ENCODE assay signal across 28 mouse cellular contexts in the genomic region with DNA sequence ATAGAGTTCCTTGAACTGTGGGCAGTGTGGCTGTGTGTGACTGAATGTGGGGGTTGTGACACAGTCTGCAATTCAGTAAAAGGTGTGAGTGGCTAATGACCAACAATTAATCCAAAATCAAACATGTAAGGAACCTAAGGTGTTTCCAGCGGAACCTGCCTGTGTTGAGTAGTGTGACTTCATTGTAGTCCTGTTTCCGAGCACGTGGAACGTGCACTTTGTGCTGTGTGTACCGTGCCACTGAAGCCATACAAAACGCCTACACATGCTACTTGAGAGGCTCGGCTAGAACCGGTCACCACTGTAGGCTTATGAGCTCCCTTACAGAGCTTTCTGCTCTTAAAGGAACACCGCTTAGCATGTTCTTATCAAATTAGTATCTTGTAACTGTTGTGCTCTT. TPM values are rescaled to one million over a fixed set of nuclear protein-coding genes. Genes with fewer than 3 reads are reported as not detected.
A peak's percentile ranks its signal among the peaks of the same experiment; 100 is the strongest.
DNase-seq lines count a peak whose midpoint lies in the region; ATAC-seq and TF ChIP-seq lines count a peak whose summit lies in the region.
"Had no signal": no experiment of that assay in that cellular context is flagged by ENCODE, and none has a peak within 500 bp of the region (broad histone marks: within the 10 kb centered on the region; RNA-seq: fewer than 3 reads in every experiment).

No protein-coding gene starts in this region.

- no peak overlapping the region for H3K9ac ChIP-seq in forebrain, embryonic 11.5 days (ENCODE audit: low read length)
- H3K9ac ChIP-seq in forebrain, postnatal 0 days: no peak overlapping the region
- no peak overlapping the region for H3K9ac ChIP-seq in midbrain, embryonic 16.5 days (ENCODE audit: low read depth, low read length)
- H3K9ac ChIP-seq: embryonic facial prominence, embryonic 12.5 days; forebrain, embryonic 12.5 days had no signal

- no peaks in the 10 kb centered on the region for H3K36me3 ChIP-seq in forebrain, embryonic 11.5 days (ENCODE audit: control insufficient read depth, insufficient read depth, low read length)
- peaks cover 34% of the 10 kb centered on the region for H3K36me3 ChIP-seq in forebrain, postnatal 0 days (ENCODE audit: insufficient read depth)
- H3K36me3 ChIP-seq in heart, embryonic 10.5 days: no peaks in the 10 kb centered on the region
- H3K36me3 ChIP-seq in midbrain, embryonic 16.5 days (ENCODE audit: control insufficient read depth, insufficient read depth, low read length): peaks cover 12% of the 10 kb centered on the region
- H3K36me3 ChIP-seq in midbrain, embryonic 10.5 days: 0 out of 2 replicates have a peak, but pooled peaks cover 9% of the 10 kb centered on the region
- H3K36me3 ChIP-seq: embryonic facial prominence, embryonic 10.5 days; embryonic facial prominence, embryonic 12.5 days; G1E had no signal

- H3K9me3 ChIP-seq in forebrain, embryonic 11.5 days (ENCODE audit: control insufficient read depth, low read length): no peaks in the 10 kb centered on the region
- H3K9me3 ChIP-seq in forebrain, postnatal 0 days (ENCODE audit: low read length): no peaks in the 10 kb centered on the region
- no peaks in the 10 kb centered on the region for H3K9me3 ChIP-seq in heart, embryonic 10.5 days
- H3K9me3 ChIP-seq in midbrain, embryonic 16.5 days (replicated peaks; ENCODE audit: control insufficient read depth, low read length, poor library complexity, severe bottlenecking): no peaks in the 10 kb centered on the region
- no peaks in the 10 kb centered on the region for H3K9me3 ChIP-seq in midbrain, embryonic 10.5 days (replicated peaks)
- H3K9me3 ChIP-seq: embryonic facial prominence, embryonic 10.5 days; embryonic facial prominence, embryonic 12.5 days; forebrain, embryonic 12.5 days; G1E had no signal

- no peaks in the 10 kb centered on the region for H3K4me1 ChIP-seq in forebrain, embryonic 11.5 days (replicated peaks; ENCODE audit: control insufficient read depth, insufficient read depth, low read length)
- H3K4me1 ChIP-seq in forebrain, postnatal 0 days (ENCODE audit: insufficient read depth): no peaks in the 10 kb centered on the region
- no peaks in the 10 kb centered on the region for H3K4me1 ChIP-seq in heart, embryonic 10.5 days
- H3K4me1 ChIP-seq in midbrain, embryonic 16.5 days (ENCODE audit: control insufficient read depth, insufficient read depth, low read length): no peaks in the 10 kb centered on the region
- no peaks in the 10 kb centered on the region for H3K4me1 ChIP-seq in midbrain, embryonic 10.5 days
- H3K4me1 ChIP-seq: embryonic facial prominence, embryonic 10.5 days; embryonic facial prominence, embryonic 12.5 days; forebrain, embryonic 12.5 days had no signal

- H3K4me2 ChIP-seq in forebrain, embryonic 11.5 days (ENCODE audit: low read depth, low read length, severe bottlenecking): no peak overlapping the region
- H3K4me2 ChIP-seq in forebrain, postnatal 0 days (ENCODE audit: low read depth): no peak overlapping the region
- no peak overlapping the region for H3K4me2 ChIP-seq in midbrain, embryonic 16.5 days (ENCODE audit: low read length)
- H3K4me2 ChIP-seq: embryonic facial prominence, embryonic 12.5 days; forebrain, embryonic 12.5 days had no signal

- peak; percentile 30 for DNase-seq in forebrain, embryonic 11.5 days (ENCODE audit: low spot score)
- no peak for DNase-seq in forebrain, postnatal 0 days
- peak; percentile 68 for DNase-seq in heart, embryonic 10.5 days (ENCODE audit: low spot score)
- no peak for DNase-seq in heart, adult 18-20 months
- no peak for DNase-seq in midbrain, embryonic 10.5 days (ENCODE audit: low spot score)
- DNase-seq: adrenal gland, adult 8-10 months; adrenal gland, postnatal 14 days; adrenal gland, postnatal 36 days; B cell, adult 2 months; cerebellum, adult 11-12 months; cerebellum, adult 2 months; cerebellum, adult 9-10 months; cerebellum, postnatal 10 days; cerebellum, postnatal 25 days had no signal

- no peak overlapping the region for H3K4me3 ChIP-seq in forebrain, embryonic 11.5 days (ENCODE audit: low read depth, low read length)
- no peak overlapping the region for H3K4me3 ChIP-seq in forebrain, postnatal 0 days (ENCODE audit: low read depth, low read length)
- no peak overlapping the region for H3K4me3 ChIP-seq in heart, embryonic 10.5 days
- no peak overlapping the region for H3K4me3 ChIP-seq in midbrain, embryonic 16.5 days (ENCODE audit: low read depth, low read length)
- H3K4me3 ChIP-seq in midbrain, embryonic 10.5 days: no peak overlapping the region
- H3K4me3 ChIP-seq: embryonic facial prominence, embryonic 10.5 days; embryonic facial prominence, embryonic 12.5 days; forebrain, embryonic 12.5 days had no signal

- 90% methylated on average over 9 of the region's 9 CpGs for WGBS in forebrain, embryonic 11.5 days
- 84% methylated on average over 9 of the region's 9 CpGs for WGBS in forebrain, postnatal 0 days
- WGBS in heart, embryonic 10.5 days: 82% methylated on average over 9 of the region's 9 CpGs
- 86% methylated on average over 9 of the region's 9 CpGs for WGBS in midbrain, embryonic 16.5 days
- WGBS in midbrain, embryonic 10.5 days: 93% methylated on average over 9 of the region's 9 CpGs

- no peak for ATAC-seq in forebrain, embryonic 11.5 days (replicated peaks; ENCODE audit: low FRiP score)
- no peak for ATAC-seq in forebrain, postnatal 0 days
- 0 out of 2 replicates have a peak, but pooled peaks have one; percentile 26 for ATAC-seq in midbrain, embryonic 16.5 days
- ATAC-seq: activated CD4-positive, CD25-positive, alpha-beta regulatory T cell, adult 4 months; CD4-positive, CD25-positive, alpha-beta regulatory T cell, adult 4 months; forebrain, embryonic 14.5 days; forebrain, embryonic 16.5 days; Patski had no signal

- no peak overlapping the region for H3K27ac ChIP-seq in forebrain, embryonic 11.5 days (ENCODE audit: low read depth, low read length)
- H3K27ac ChIP-seq in forebrain, postnatal 0 days (ENCODE audit: low read depth, low read length): no peak overlapping the region
- no peak overlapping the region for H3K27ac ChIP-seq in heart, embryonic 10.5 days
- no peak overlapping the region for H3K27ac ChIP-seq in midbrain, embryonic 16.5 days (ENCODE audit: low read length)
- no peak overlapping the region for H3K27ac ChIP-seq in midbrain, embryonic 10.5 days (replicated peaks)
- H3K27ac ChIP-seq: embryonic facial prominence, embryonic 10.5 days; embryonic facial prominence, embryonic 12.5 days; forebrain, embryonic 12.5 days had no signal

- TF ChIP-seq CTCF in forebrain, postnatal 0 days (IDR thresholded peaks at IDR 0.05; ENCODE audit: low read depth): no peak

- no peaks in the 10 kb centered on the region for H3K27me3 ChIP-seq in forebrain, embryonic 11.5 days (ENCODE audit: control insufficient read depth, insufficient read depth, low read length)
- no peaks in the 10 kb centered on the region for H3K27me3 ChIP-seq in forebrain, postnatal 0 days (ENCODE audit: insufficient read depth, low read length)
- H3K27me3 ChIP-seq in heart, embryonic 10.5 days (ENCODE audit: insufficient read depth, poor library complexity, severe bottlenecking): no peaks in the 10 kb centered on the region
- no peaks in the 10 kb centered on the region for H3K27me3 ChIP-seq in midbrain, embryonic 16.5 days (ENCODE audit: control insufficient read depth, insufficient read depth, low read depth, low read length)
- no peaks in the 10 kb centered on the region for H3K27me3 ChIP-seq in midbrain, embryonic 10.5 days (ENCODE audit: low read depth, poor library complexity, severe bottlenecking)
- H3K27me3 ChIP-seq: embryonic facial prominence, embryonic 12.5 days; forebrain, embryonic 12.5 days; Patski had no signal

RNA-seq across cellular contexts. Expression of gene Ddx25, which starts 9.9 kb away (rescaled TPM):
- 8.2 and 8.8 TPM in 2 replicates for polyA plus RNA-seq in forebrain, embryonic 11.5 days (2014; fragmentation: Nextera tagmentation; extraction: Ambion mirVana)
- total RNA-seq in forebrain, postnatal 0 days (2014; rRNA removed): 22.2 and 23.5 TPM in 2 replicates
- 23.6 and 25.6 TPM in 2 replicates for polyA plus RNA-seq in forebrain, postnatal 0 days (2015; fragmentation: Nextera tagmentation; extraction: Ambion mirVana)
- 2.8 and 3.6 TPM in 2 replicates for polyA plus RNA-seq in heart, embryonic 10.5 days (2016; fragmentation: Nextera tagmentation; extraction: Ambion mirVana)
- total RNA-seq in heart, adult 18-20 months (2021): not detected
- 31.0 and 32.4 TPM in 2 replicates for polyA plus RNA-seq in midbrain, embryonic 16.5 days (2015; fragmentation: Nextera tagmentation; extraction: Ambion mirVana)
- 8.0 and 8.2 TPM in 2 replicates for polyA plus RNA-seq in midbrain, embryonic 10.5 days (2016; fragmentation: Nextera tagmentation; extraction: Ambion mirVana)

RNA-seq across cellular contexts. Expression of gene Pus3, which starts 9.9 kb away (rescaled TPM):
- 21.8 TPM in 2 replicates for polyA plus RNA-seq in forebrain, embryonic 11.5 days (2014; fragmentation: Nextera tagmentation; extraction: Ambion mirVana)
- 18.8 and 19.2 TPM in 2 replicates for total RNA-seq in forebrain, postnatal 0 days (2014; rRNA removed)
- polyA plus RNA-seq in forebrain, postnatal 0 days (2015; fragmentation: Nextera tagmentation; extraction: Ambion mirVana): 13.9 and 15.2 TPM in 2 replicates
- polyA plus RNA-seq in heart, embryonic 10.5 days (2016; fragmentation: Nextera tagmentation; extraction: Ambion mirVana): 15.5 and 17.3 TPM in 2 replicates
- 1 to 10 TPM; 6.1 to 6.8 TPM for total RNA-seq in heart, adult 18-20 months (2021)
- 14.4 and 15.0 TPM in 2 replicates for polyA plus RNA-seq in midbrain, embryonic 16.5 days (2015; fragmentation: Nextera tagmentation; extraction: Ambion mirVana)
- polyA plus RNA-seq in midbrain, embryonic 10.5 days (2016; fragmentation: Nextera tagmentation; extraction: Ambion mirVana): 18.5 and 19.5 TPM in 2 replicates

RNA-seq across cellular contexts. Expression of gene Pate2, which starts 21.6 kb away (rescaled TPM):
- 0.75 and 1.0 TPM in 2 replicates for polyA plus RNA-seq in forebrain, embryonic 11.5 days (2014; fragmentation: Nextera tagmentation; extraction: Ambion mirVana)
- 0.62 and 2.6 TPM in 2 replicates for total RNA-seq in forebrain, postnatal 0 days (2014; rRNA removed)
- polyA plus RNA-seq in forebrain, postnatal 0 days (2015; fragmentation: Nextera tagmentation; extraction: Ambion mirVana): 0.67 and 0.90 TPM in 2 replicates
- 0.48 and 0.51 TPM in 2 replicates for polyA plus RNA-seq in heart, embryonic 10.5 days (2016; fragmentation: Nextera tagmentation; extraction: Ambion mirVana)
- not detected for total RNA-seq in heart, adult 18-20 months (2021)
- 1.2 and 1.3 TPM in 2 replicates for polyA plus RNA-seq in midbrain, embryonic 16.5 days (2015; fragmentation: Nextera tagmentation; extraction: Ambion mirVana)
- polyA plus RNA-seq in midbrain, embryonic 10.5 days (2016; fragmentation: Nextera tagmentation; extraction: Ambion mirVana): 1.6 and 2.7 TPM in 2 replicates
- total RNA-seq: adrenal gland, postnatal 14 days had no signal
- polyA plus RNA-seq: CD4-positive, CD25-positive, alpha-beta regulatory T cell, adult 4 months had no signal

RNA-seq across cellular contexts. Expression of gene Hyls1, which starts 21.7 kb away (rescaled TPM):
- polyA plus RNA-seq in forebrain, embryonic 11.5 days (2014; fragmentation: Nextera tagmentation; extraction: Ambion mirVana): 31.1 and 34.2 TPM in 2 replicates
- 15.8 and 16.6 TPM in 2 replicates for total RNA-seq in forebrain, postnatal 0 days (2014; rRNA removed)
- polyA plus RNA-seq in forebrain, postnatal 0 days (2015; fragmentation: Nextera tagmentation; extraction: Ambion mirVana): 13.6 and 14.8 TPM in 2 replicates
- 12.4 and 13.8 TPM in 2 replicates for polyA plus RNA-seq in heart, embryonic 10.5 days (2016; fragmentation: Nextera tagmentation; extraction: Ambion mirVana)
- 1 to 10 TPM; 1.6 to 2.2 TPM for total RNA-seq in heart, adult 18-20 months (2021)
- 16.0 and 17.9 TPM in 2 replicates for polyA plus RNA-seq in midbrain, embryonic 16.5 days (2015; fragmentation: Nextera tagmentation; extraction: Ambion mirVana)
- polyA plus RNA-seq in midbrain, embryonic 10.5 days (2016; fragmentation: Nextera tagmentation; extraction: Ambion mirVana): 26.2 and 30.2 TPM in 2 replicates

RNA-seq across cellular contexts. Expression of gene Gm1113, which starts 30.4 kb away (rescaled TPM):
- not detected in 2 replicates for polyA plus RNA-seq in forebrain, embryonic 11.5 days (2014; fragmentation: Nextera tagmentation; extraction: Ambion mirVana)
- total RNA-seq in forebrain, postnatal 0 days (2014; rRNA removed): not detected in 2 replicates
- not detected in 2 replicates for polyA plus RNA-seq in forebrain, postnatal 0 days (2015; fragmentation: Nextera tagmentation; extraction: Ambion mirVana)
- not detected in 2 replicates for polyA plus RNA-seq in heart, embryonic 10.5 days (2016; fragmentation: Nextera tagmentation; extraction: Ambion mirVana)
- not detected for total RNA-seq in heart, adult 18-20 months (2021)
- polyA plus RNA-seq in midbrain, embryonic 16.5 days (2015; fragmentation: Nextera tagmentation; extraction: Ambion mirVana): not detected in 2 replicates
- polyA plus RNA-seq in midbrain, embryonic 10.5 days (2016; fragmentation: Nextera tagmentation; extraction: Ambion mirVana): not detected in 2 replicates
- total RNA-seq: adrenal gland, adult 18-20 months; adrenal gland, adult 8-10 months; adrenal gland, postnatal 14 days; adrenal gland, postnatal 36 days; CH12.LX; G1E had no signal
- polyA plus RNA-seq: activated CD4-positive, CD25-positive, alpha-beta regulatory T cell, adult 4 months; CD4-positive, CD25-positive, alpha-beta regulatory T cell, adult 4 months; cerebellum, adult 2 months; cortical plate, adult 2 months; embryonic facial prominence, embryonic 10.5 days; embryonic facial prominence, embryonic 12.5 days; embryonic facial prominence, embryonic 14.5 days; forebrain, embryonic 12.5 days; forebrain, embryonic 14.5 days; forebrain, embryonic 16.5 days; G1E; Patski had no signal

Comparison
In these comparisons a context has a peak if more than half of its experiments do, and no peak if none do; other contexts are left out.
1. DNase-seq: peak in forebrain, embryonic 11.5 days (single experiment) and heart, embryonic 10.5 days (single experiment); none in forebrain, postnatal 0 days (single experiment), heart, adult 18-20 months (0 of 2) and midbrain, embryonic 10.5 days (single experiment).